Mouse (Mus musculus) brain, embryonic 14.5 days (tissue): ENCODE measurements around the gene Efcab5.

Experiments
- CTCF ChIP-seq: fragments of 200-500 bp; IDR thresholded peaks from 2 replicates; pipeline ENCODE4 v1.5.1; 2012; ENCODE audit warnings: inconsistent platforms, mild to moderate bottlenecking, moderate library complexity, borderline replicate concordance; ENCODE audit not compliant: insufficient read depth, insufficient read length; ENCODE audit errors: extremely low read depth
- POLR2A ChIP-seq: fragments of 200-500 bp; IDR thresholded peaks from 2 replicates; pipeline ENCODE4 v1.6.1; 2012; ENCODE audit warnings: mild to moderate bottlenecking, inconsistent platforms, borderline replicate concordance; ENCODE audit not compliant: poor library complexity, insufficient read depth, insufficient read length, severe bottlenecking; ENCODE audit errors: extremely low read depth

GRCm38 (mm10) chr11:77150806-77151205, 38.0 kb downstream of the Efcab5 start:
- TF ChIP-seq CTCF, result no peak
- TF ChIP-seq POLR2A, result no peak
